Mouse (Mus musculus): ENCODE measurements around the gene Cpne4.

GRCm38 (mm10) chr9:104950551-104950950 lies 403.5 kb downstream of the Cpne4 start:
- TF ChIP-seq CTCF (IDR thresholded peaks at IDR 0.05; ENCODE audit: low read depth) (no peak), EP300 (IDR thresholded peaks at IDR 0.05; ENCODE audit: low read depth) (no peak)
